ENCODE assay signal across 17 mouse cellular contexts in genomic region chr13:68820858-68821579, GRCm38 (mm10).
DNase-seq lines count a peak whose midpoint lies in the region; ATAC-seq and TF ChIP-seq lines count a peak whose summit lies in the region.
"Had no signal": no experiment of that assay in that cellular context is flagged by ENCODE, and none has a peak within 500 bp of the region (broad histone marks: within the 10 kb centered on the region; RNA-seq: fewer than 3 reads in every experiment).

No protein-coding gene starts in this region.

- peaks cover 5% of the 10 kb centered on the region; the same call in 1 of the 2 replicates for H3K4me1 ChIP-seq in kidney, postnatal 0 days (replicated peaks; ENCODE audit: insufficient read depth, low read length)
- no peaks in the 10 kb centered on the region for H3K4me1 ChIP-seq in forebrain, embryonic 14.5 days (ENCODE audit: control insufficient read depth, insufficient read depth, low read length)
- H3K4me1 ChIP-seq: neural tube, embryonic 12.5 days had no signal

- no peak overlapping the region for H3K4me2 ChIP-seq in kidney, postnatal 0 days (ENCODE audit: low read length)
- H3K4me2 ChIP-seq in forebrain, embryonic 14.5 days (ENCODE audit: low read length): no peak overlapping the region
- H3K4me2 ChIP-seq: neural tube, embryonic 12.5 days had no signal

- H3K9me3 ChIP-seq in kidney, postnatal 0 days (replicated peaks; ENCODE audit: low read length): no peaks in the 10 kb centered on the region
- no peaks in the 10 kb centered on the region for H3K9me3 ChIP-seq in forebrain, embryonic 14.5 days (replicated peaks; ENCODE audit: control insufficient read depth, low read length)
- H3K9me3 ChIP-seq: neural tube, embryonic 12.5 days had no signal

- no peak for ATAC-seq in kidney, postnatal 0 days (replicated peaks; ENCODE audit: low FRiP score, low read depth)
- no peak for ATAC-seq in forebrain, embryonic 14.5 days
- ATAC-seq: forebrain, postnatal 0 days; hindbrain, embryonic 16.5 days had no signal

- no peaks in the 10 kb centered on the region for H3K27me3 ChIP-seq in kidney, postnatal 0 days (ENCODE audit: insufficient read depth, low read length)
- H3K27me3 ChIP-seq in forebrain, embryonic 14.5 days (replicated peaks; ENCODE audit: control insufficient read depth, insufficient read depth, low read length): no peaks in the 10 kb centered on the region
- H3K27me3 ChIP-seq: neural tube, embryonic 12.5 days had no signal

- no peak for TF ChIP-seq CTCF in kidney, postnatal 0 days (IDR thresholded peaks at IDR 0.05; ENCODE audit: low read depth)

- intact Hi-C loops in gastrocnemius, postnatal 36 days (cut with DNase I): no loop called here

- no peaks in the 10 kb centered on the region for H3K36me3 ChIP-seq in kidney, postnatal 0 days (ENCODE audit: insufficient read depth, low read length)
- H3K36me3 ChIP-seq in forebrain, embryonic 14.5 days (ENCODE audit: control insufficient read depth, insufficient read depth, low read length): no peaks in the 10 kb centered on the region
- H3K36me3 ChIP-seq: neural tube, embryonic 12.5 days had no signal

- 66% methylated on average over 13 of the region's 13 CpGs for WGBS in kidney, postnatal 0 days
- 90% methylated on average over 13 of the region's 13 CpGs for WGBS in forebrain, embryonic 14.5 days

- H3K9ac ChIP-seq in kidney, postnatal 0 days (ENCODE audit: low read depth, low read length): no peak overlapping the region
- H3K9ac ChIP-seq in forebrain, embryonic 14.5 days (ENCODE audit: low read length): no peak overlapping the region
- H3K9ac ChIP-seq: forebrain, postnatal 0 days; liver, embryonic 14.5 days; neural tube, embryonic 12.5 days had no signal

- no peak overlapping the region for H3K4me3 ChIP-seq in kidney, postnatal 0 days (replicated peaks; ENCODE audit: low read depth, low read length)
- no peak overlapping the region for H3K4me3 ChIP-seq in forebrain, embryonic 14.5 days (ENCODE audit: low read depth, low read length)
- H3K4me3 ChIP-seq: erythroblast, embryonic 14.5 days; neural tube, embryonic 12.5 days had no signal

- DNase-seq in gastrocnemius, postnatal 25 days: peak; percentile 9
- DNase-seq in gastrocnemius, postnatal 36 days: no peak
- DNase-seq in kidney, postnatal 0 days (ENCODE audit: low spot score): peak; percentile 24
- DNase-seq in kidney, adult 9 months: no peak
- peak; percentile 10 for DNase-seq in testis, postnatal 14 days (ENCODE audit: low spot score)
- no peak for DNase-seq in testis, postnatal 10 days (ENCODE audit: low spot score)
- no peak for DNase-seq in frontal cortex, adult 2 months (ENCODE audit: extremely low spot score in 1 of 2, low spot score in 1 of 2)
- no peak for DNase-seq in forebrain, embryonic 14.5 days (ENCODE audit: low spot score)
- DNase-seq: adrenal gland, postnatal 14 days; cerebellum, adult 2 months; forebrain, postnatal 0 days; retina, postnatal 1 day; thymus, adult 18-20 months had no signal

- 0 out of 2 replicates have a peak overlapping the region, but pooled peaks have one; percentile 31 for H3K27ac ChIP-seq in kidney, postnatal 0 days
- H3K27ac ChIP-seq in forebrain, embryonic 14.5 days (ENCODE audit: low read depth, low read length): no peak overlapping the region
- H3K27ac ChIP-seq: liver, embryonic 14.5 days; neural tube, embryonic 12.5 days had no signal

Comparison
In these comparisons a context has a peak if more than half of its experiments do, and no peak if none do; other contexts are left out.
1. DNase-seq: peak in gastrocnemius, postnatal 25 days (single experiment), kidney, postnatal 0 days (single experiment) and testis, postnatal 14 days (single experiment); none in gastrocnemius, postnatal 36 days (0 of 2), kidney, adult 9 months (single experiment), testis, postnatal 10 days (single experiment), frontal cortex, adult 2 months (0 of 2) and forebrain, embryonic 14.5 days (single experiment).